Mouse (Mus musculus) urinary bladder, postnatal 14 days (tissue): ENCODE data around the gene Ift43.

Experiments used
- DNase-seq: peaks from one replicate; pipeline ENCODE4 v3.0.0; 2021; ENCODE audit warnings: low spot score

The Ift43 gene

GRCm38 (mm10) chr12:86078553-86079201 is 3.7 kb upstream of the Ift43 start, which contains the start of gene Tgfb3:
Tgfb3 (minus strand) TSS chr12:86079041.
- DNase-seq: peak; percentile 54

GRCm38 (mm10) chr12:86079202-86079667 is 3.1 kb upstream of the Ift43 start:
- peak; percentile 92 for DNase-seq

GRCm38 (mm10) chr12:86085873-86086272 is 3.5 kb downstream of the Ift43 start:
- no peak for DNase-seq

- DNase-seq: no peak
Measured at GRCm38 (mm10) chr12:86086550-86086949, 4.2 kb downstream of the Ift43 start.

GRCm38 (mm10) chr12:86088042-86088441 is 5.7 kb downstream of the Ift43 start:
- DNase-seq: no peak

GRCm38 (mm10) chr12:86090764-86091163 is 8.4 kb downstream of the Ift43 start:
- DNase-seq: no peak

- peak; percentile 30 for DNase-seq
Measured at GRCm38 (mm10) chr12:86091601-86092132, 9.3 kb downstream of the Ift43 start.

GRCm38 (mm10) chr12:86094075-86094474 is 11.7 kb downstream of the Ift43 start:
- no peak for DNase-seq

- DNase-seq: no peak
Measured at GRCm38 (mm10) chr12:86095806-86096205, 13.5 kb downstream of the Ift43 start.

- DNase-seq: no peak
Measured at GRCm38 (mm10) chr12:86097781-86098180, 15.4 kb downstream of the Ift43 start.

GRCm38 (mm10) chr12:86100711-86101110 is 18.4 kb downstream of the Ift43 start:
- no peak for DNase-seq

- DNase-seq: no peak
Measured at GRCm38 (mm10) chr12:86102686-86103085, 20.3 kb downstream of the Ift43 start.

GRCm38 (mm10) chr12:86103391-86103790 is 21.1 kb downstream of the Ift43 start:
- DNase-seq: no peak

GRCm38 (mm10) chr12:86103852-86104251 is 21.5 kb downstream of the Ift43 start:
- no peak for DNase-seq

GRCm38 (mm10) chr12:86104297-86104696 is 22.0 kb downstream of the Ift43 start:
- peak; percentile 14 for DNase-seq

- no peak for DNase-seq
Measured at GRCm38 (mm10) chr12:86105546-86105945, 23.2 kb downstream of the Ift43 start.

GRCm38 (mm10) chr12:86106086-86106485 is 23.7 kb downstream of the Ift43 start:
- no peak for DNase-seq

GRCm38 (mm10) chr12:86107645-86108044 is 25.3 kb downstream of the Ift43 start:
- peak; percentile 45 for DNase-seq

GRCm38 (mm10) chr12:86109531-86109930 is 27.2 kb downstream of the Ift43 start:
- no peak for DNase-seq

- DNase-seq: no peak
Measured at GRCm38 (mm10) chr12:86110637-86111036, 28.3 kb downstream of the Ift43 start.

- no peak for DNase-seq
Measured at GRCm38 (mm10) chr12:86116295-86116835, 34.0 kb downstream of the Ift43 start.

GRCm38 (mm10) chr12:86124016-86124415 is 41.7 kb downstream of the Ift43 start:
- DNase-seq: no peak

- peak; percentile 37 for DNase-seq
Measured at GRCm38 (mm10) chr12:86128122-86128521, 45.8 kb downstream of the Ift43 start.

- no peak for DNase-seq
Measured at GRCm38 (mm10) chr12:86129005-86129404, 46.7 kb downstream of the Ift43 start.
